Mouse (Mus musculus): ENCODE results near the gene Rimklb.

GRCm38 (mm10) chr6:122498661-122499060, at the start of gene Rimklb:
- TF ChIP-seq CTCF (IDR thresholded peaks at IDR 0.05; ENCODE audit: insufficient read depth, low read depth, low read length): no peak
- TF ChIP-seq POLR2A (IDR thresholded peaks at IDR 0.05; ENCODE audit: insufficient read depth, low read depth, low read length): no peak
